Mouse (Mus musculus) E14TG2a.4 (cell line): Measurements from ENCODE around the gene Gm20388.

Experiments
- CTCF ChIP-seq: conservative IDR thresholded peaks from 2 replicates; pipeline ENCODE4 v1.5.1; 2014; ENCODE audit warnings: low read length
- NANOG ChIP-seq: IDR thresholded peaks from 2 replicates; pipeline ENCODE4 v1.6.1; 2014; ENCODE audit warnings: borderline replicate concordance, low read length, mixed read lengths
- POU5F1 ChIP-seq: IDR thresholded peaks from 2 replicates; pipeline ENCODE4 v1.6.1; 2014; ENCODE audit warnings: low read length, borderline replicate concordance

- TF ChIP-seq CTCF, result no peak
- no peak for TF ChIP-seq POU5F1
- TF ChIP-seq NANOG, result no peak
Measured at GRCm38 (mm10) chr8:120054833-120055232, 144.2 kb downstream of the Gm20388 start.
